Mouse (Mus musculus): Measurements from ENCODE around the gene Cstad. TPM values are rescaled to one million over a fixed set of nuclear protein-coding genes. Genes with fewer than 3 reads are reported as not detected.

Cstad gene
- total RNA-seq (2022), result 1 to 10 TPM in 3 of 4 experiments, under 1 TPM in 1; 0.69 to 2.3 (median 1.5) TPM

DNA sequence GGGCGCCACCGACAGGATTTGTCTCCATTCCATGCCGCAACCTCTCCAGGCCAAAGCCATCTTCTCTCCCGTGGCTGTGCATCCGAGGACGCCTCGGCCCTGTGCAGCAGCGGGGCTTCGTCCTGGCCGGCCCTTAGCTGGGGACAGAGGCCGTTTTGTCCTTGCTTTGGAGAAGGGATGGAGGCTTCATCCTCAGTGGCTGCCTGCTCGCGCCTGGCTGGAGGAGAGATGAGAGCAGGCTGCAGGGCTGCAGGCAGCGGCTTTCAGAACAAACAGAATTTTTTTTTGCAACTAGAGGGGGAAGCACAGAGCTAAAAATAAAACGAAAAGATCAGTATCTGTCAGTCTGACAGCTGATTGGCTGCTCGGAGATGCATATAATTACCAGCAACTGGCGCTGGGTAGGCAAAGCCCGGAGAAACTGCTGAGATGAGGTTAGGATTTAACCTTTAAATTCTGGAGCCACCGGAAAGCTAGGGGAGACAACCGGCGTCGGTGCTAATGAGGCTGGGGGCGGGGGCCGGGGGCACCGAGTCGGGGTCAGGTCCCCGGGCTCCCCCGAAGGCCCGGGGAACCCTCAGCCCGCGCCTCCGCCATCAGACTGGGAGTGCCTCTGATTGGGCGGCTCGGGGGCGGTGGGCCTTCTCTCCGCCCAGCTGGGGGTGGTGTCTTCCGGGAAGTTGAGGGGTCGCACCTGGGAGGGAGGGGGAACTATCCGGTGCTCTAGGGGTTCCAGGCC is at the start of gene Cstad:
Cstad (plus strand) TSS at position 400 of the 739 bp plus-strand sequence.
- peak; percentile 88 for DNase-seq (ENCODE audit: low spot score)

- DNase-seq (ENCODE audit: low spot score), result no peak
These were observed 49.1 kb upstream of the Cstad start for GRCm38 (mm10) chr2:30545706-30546105.

- no peak for DNase-seq (ENCODE audit: low spot score)
These were observed 48.6 kb upstream of the Cstad start for GRCm38 (mm10) chr2:30546219-30546618.

DNA sequence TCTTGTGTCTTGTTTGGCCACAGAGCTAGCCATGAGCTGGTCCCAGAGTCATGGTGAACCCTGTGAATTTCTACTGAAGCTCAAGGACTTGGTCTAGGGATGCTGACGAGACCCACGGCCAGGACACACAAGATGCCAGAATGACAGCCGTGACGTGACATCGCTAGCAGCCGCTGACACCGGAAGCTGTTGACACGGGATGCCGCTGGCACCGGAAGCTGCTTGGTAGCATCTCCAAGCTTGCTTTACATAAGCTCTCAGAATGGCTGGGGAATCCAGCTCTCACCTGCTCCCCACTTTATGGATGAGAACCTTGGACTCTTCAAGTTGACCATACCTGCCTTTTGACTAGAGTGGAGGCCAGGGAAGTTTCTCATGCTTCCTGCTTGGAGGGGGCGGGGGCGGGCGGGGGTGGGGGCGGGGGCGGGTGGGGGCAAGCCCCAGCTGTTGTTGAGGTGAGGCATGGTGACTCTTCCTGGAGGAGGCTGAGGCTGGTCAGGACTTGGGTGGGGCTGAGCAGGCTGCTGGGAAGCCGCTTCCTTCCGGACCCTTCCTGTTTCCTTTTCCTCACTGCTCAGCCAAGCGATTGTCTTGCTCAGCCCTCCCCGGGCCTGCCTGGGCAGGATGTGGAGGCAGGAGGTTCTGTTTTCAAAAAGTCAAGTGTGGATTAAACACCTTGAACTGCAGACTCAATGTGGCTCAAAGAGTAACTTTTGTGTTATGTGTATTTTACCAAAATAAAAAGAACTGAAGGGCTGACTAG is 47.2 kb upstream of the Cstad start:
- DNase-seq (ENCODE audit: low spot score), result peak; percentile 79

- DNase-seq (ENCODE audit: low spot score), result no peak
These were observed 43.3 kb upstream of the Cstad start for GRCm38 (mm10) chr2:30551579-30551978.

- peak; percentile 75 for DNase-seq (ENCODE audit: low spot score)
These were observed 40.8 kb upstream of the Cstad start for GRCm38 (mm10) chr2:30553851-30554540.

GRCm38 (mm10) chr2:30555257-30555656 is 39.6 kb upstream of the Cstad start:
- no peak for DNase-seq (ENCODE audit: low spot score)

- no peak for DNase-seq (ENCODE audit: low spot score)
These were observed 38.3 kb upstream of the Cstad start for GRCm38 (mm10) chr2:30556495-30556894.

DNA sequence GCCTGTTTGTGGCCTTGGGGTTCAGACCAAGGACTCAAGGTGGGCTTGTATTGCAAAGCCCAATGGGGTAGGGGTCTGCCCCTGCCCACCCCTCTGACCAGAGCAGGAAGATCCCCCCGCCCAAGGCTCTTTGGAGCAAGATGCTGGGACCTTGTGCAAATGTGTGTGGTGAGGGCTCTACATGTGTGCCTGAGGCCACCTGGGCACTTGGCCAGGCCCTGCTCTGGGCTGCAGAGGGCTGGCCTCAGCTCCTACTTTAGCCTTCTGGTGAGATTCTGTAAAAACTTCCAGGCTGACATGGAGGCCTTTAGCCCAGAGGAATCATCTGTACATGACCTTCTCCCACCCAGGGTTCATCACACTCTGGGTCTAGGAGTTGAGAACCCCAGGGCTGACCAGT is 35.3 kb upstream of the Cstad start:
- no peak for DNase-seq (ENCODE audit: low spot score)

GRCm38 (mm10) chr2:30562553-30562952 is 32.3 kb upstream of the Cstad start:
- DNase-seq (ENCODE audit: low spot score), result no peak

- DNase-seq (ENCODE audit: low spot score), result no peak
These were observed 23.2 kb upstream of the Cstad start for GRCm38 (mm10) chr2:30571647-30572046.

DNA sequence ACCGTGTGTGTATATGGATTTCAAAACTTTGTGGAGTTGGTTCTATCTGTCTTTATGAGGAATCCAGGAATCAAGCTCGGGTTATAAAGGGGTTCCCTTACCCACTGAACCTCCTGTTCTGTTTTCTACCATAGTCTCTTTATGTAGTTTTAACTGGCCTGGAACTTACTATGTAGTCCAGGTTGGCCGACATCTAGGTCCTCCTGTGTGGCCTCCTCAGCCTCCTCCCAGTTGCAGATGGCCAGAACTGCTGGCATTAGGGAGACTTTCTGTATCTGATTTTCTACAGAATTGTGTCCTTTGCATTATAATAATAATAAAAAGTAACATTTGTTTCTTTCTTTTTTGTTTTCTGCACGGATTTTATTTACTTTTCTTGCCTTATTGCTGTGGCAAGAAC is 21.3 kb upstream of the Cstad start:
- no peak for DNase-seq (ENCODE audit: low spot score)

- DNase-seq (ENCODE audit: low spot score), result no peak
These were observed 17.8 kb upstream of the Cstad start for GRCm38 (mm10) chr2:30577010-30577409.

DNA sequence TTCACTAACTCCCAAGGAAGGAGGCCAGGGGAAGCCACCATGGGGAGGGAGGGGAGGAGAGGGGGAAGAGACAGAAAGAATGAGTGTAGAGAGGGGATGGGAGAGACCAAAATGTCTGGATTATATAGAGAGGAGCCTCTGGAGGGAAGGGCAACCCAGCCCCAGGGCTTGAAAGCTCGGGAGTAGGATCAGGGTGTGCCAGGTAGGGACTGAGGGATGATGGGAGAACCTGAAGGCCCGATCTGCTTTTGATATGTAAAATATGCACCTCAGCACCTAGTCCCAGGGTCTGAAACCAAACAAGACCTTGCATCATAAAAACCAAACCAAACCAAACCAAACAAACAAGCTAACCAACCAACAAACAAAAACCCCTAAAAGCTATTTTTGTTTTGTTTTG is 16.8 kb upstream of the Cstad start:
- no peak for DNase-seq (ENCODE audit: low spot score)

DNA sequence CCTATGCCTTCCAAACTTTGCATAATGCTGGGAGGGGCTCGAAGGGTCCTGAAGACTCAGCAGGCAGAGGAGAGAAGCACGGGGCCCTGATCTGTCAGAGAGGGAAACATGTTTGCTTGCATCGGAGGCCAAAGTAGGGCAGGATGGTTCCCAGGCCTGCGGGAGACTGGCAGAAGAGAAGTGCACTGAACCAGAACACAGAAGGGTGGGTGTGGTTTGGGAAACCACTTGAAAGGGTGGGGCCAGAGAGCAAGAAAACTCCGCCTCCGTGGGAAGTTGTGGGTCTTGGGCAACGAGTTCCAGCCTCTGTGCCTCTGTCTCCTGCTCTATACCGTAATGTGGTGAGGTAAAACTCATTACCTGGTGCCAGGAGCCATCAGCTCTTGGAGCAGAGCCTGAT is 7.7 kb upstream of the Cstad start:
- no peak for DNase-seq (ENCODE audit: low spot score)

DNA sequence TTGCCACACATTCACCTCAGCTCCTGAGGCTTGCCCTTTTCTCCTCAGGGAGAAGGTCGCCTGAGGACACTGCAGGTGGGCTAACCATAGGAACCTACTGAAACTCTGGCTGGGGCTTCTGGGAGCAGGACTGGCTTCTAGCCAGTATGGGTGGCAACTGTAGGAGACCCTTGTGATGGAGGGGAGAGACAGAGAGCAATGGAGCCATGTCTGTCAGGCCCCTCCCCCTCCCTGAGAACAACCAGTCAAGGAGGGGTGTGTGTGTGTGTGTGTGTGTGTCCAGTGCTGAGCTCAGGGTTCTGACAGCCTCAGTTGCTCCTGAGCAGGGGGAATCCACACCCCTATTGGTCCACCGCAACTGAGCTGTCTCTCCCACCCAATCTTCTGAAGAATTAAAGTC is 7.2 kb upstream of the Cstad start:
- no peak for DNase-seq (ENCODE audit: low spot score)

- peak; percentile 72 for DNase-seq (ENCODE audit: low spot score)
These were observed 5.8 kb upstream of the Cstad start for GRCm38 (mm10) chr2:30588985-30589511.

GRCm38 (mm10) chr2:30589781-30590180 is 5.1 kb upstream of the Cstad start:
- DNase-seq (ENCODE audit: low spot score), result no peak

- peak; percentile 85 for DNase-seq (ENCODE audit: low spot score)
These were observed 3.9 kb upstream of the Cstad start for GRCm38 (mm10) chr2:30590909-30591308.

DNA sequence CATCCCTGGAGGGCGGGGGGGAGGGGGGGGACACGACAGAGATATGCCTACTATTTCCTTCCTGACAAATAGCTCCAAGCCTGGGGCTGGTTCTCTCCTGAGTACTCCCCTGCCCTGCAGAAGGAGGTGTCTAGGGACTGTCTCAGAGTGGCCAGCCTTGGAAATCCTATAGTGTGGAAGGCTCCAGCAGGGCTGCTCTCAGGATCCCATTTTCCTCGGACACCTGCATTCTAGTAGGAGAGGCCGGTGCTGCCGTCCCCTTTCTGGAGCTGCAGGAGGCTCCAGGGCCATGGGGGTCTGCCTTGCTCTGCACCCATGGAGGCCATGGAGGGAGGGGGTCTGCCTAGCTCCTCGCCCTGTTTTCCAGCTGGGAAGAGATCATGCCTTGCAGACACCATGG is 2.4 kb upstream of the Cstad start:
- no peak for DNase-seq (ENCODE audit: low spot score)

DNA sequence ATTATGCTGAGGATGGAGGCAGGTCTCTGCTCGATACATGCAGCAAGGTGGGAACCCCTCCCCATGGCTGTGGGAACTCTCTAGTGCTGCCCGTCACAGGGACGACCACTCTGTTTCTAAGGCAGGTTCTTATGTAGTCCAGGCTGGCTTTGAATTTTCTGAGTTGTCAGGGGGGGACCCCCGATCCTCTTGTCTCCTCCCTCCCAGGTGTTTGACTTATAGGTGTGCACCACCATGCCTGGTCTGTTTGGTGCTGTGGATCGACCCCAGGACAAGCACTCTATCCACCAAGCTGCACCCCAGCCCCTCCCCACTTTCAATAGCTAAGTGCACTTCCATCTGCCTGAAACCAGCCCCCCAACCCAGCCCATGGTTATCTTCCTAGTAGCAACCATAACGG is 1.9 kb upstream of the Cstad start:
- no peak for DNase-seq (ENCODE audit: low spot score)

DNA sequence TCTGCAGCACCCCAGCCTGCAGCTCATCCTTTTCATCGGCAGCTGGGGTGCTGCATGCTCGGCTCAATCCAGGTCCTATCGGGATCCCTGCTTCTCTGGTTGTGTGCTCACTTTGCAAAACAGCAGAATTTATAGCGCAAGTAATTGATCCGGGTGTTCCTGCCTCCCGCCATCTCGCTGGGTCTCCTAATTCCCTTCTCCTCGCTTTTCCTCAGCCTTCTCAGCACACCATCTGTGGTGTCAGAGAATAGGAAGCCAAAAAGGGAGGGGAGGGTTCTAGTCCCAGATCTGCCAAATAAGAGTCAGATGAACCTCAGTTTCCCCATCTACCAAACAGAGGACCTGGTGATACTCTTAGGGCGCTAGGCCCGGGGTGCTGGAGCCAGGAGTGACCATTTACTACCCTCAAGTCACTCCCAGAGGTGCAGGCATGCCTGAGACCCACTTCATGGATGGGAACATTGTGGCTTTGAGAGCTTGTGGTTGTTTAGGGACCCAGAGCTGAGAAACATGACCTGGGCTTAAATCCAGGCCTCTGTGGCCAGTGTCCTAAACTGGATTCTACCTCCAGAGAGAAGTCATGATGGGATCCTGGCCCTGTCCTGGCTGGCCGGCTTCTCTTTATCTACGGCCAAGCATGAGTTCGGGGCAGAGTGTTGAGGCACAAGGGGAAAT is 1.1 kb upstream of the Cstad start:
- DNase-seq (ENCODE audit: low spot score), result no peak

Measured in heart, adult 8-10 months (tissue).